Mouse (Mus musculus): ENCODE measurements around the gene Dmac2. TPM values are rescaled to one million over a fixed set of nuclear protein-coding genes. Genes with fewer than 3 reads are reported as not detected.
"Not testable (repeated sequence)": the region's sequence is repeated elsewhere in the genome, so short reads cannot be mapped to it uniquely, and the experiment has no call there.

The Dmac2 gene
- polyA plus RNA-seq (2012; rRNA removed), result 80.2 and 86.2 TPM in 2 replicates

DNA sequence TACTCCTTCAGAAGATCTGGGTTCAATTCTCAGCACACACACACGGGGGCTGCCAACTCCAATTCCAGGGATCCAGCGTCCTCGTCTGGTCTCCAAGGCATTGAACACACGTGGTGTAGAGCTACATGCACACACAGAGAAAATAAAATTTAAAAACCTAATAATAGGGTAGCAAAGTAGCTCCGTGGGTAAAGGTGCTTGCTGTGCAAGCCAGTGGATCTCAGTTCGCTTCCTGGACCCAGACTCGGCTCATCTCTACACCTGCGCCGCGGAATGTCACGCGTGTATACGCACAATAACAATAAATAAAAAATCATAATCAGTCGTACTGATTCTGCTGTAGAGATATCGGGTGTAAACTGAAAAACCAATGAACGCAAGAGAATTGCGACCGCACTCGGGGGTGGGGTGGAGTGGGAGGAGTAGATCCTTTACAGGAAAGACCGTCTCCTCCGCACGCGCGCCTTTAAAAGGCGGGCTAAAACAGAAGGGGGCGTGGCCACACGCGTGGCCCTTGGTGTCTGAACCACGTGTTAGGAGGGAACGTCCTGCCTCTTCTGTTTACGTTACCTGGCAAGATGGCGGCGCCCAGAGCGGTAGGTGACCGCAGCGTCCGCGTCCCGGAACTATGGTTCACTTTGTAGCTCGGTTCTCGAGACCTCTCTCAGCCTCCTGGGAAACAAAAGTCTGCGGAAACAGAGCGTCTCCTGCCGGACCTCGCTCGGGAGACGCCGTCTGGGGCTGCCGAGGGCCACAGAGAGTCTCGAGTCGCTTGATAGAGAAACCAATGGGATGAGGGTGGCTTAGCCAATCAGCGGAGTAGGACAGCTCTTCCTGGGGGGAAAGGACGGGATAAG lies at the start of gene Dmac2:
TSS of gene Dmac2 (plus strand) at position 550 of the 857 bp plus-strand sequence.
- 2% methylated on average over 53 of the region's 53 CpGs for WGBS
- Histone ChIP-seq H3K27ac (ENCODE audit: control insufficient read depth, insufficient read depth, low read length) (no peak within 1 kb of the TSS), H3K4me1 (replicated peaks; ENCODE audit: control insufficient read depth, insufficient read depth, low read length) (peaks cover 2% of the 10 kb centered on the region; the same call in 1 of the 2 replicates), H3K36me3 (ENCODE audit: control insufficient read depth, insufficient read depth, low read length) (no peaks in the 10 kb centered on the region), H3K27me3 (ENCODE audit: control insufficient read depth, insufficient read depth, low read length) (no peaks in the 10 kb centered on the region), H3K4me3 (ENCODE audit: control insufficient read depth, insufficient read depth, low read length) (peak within 1 kb of the TSS; percentile 80)
- TF ChIP-seq CTCF (IDR thresholded peaks at IDR 0.05; ENCODE audit: borderline replicate concordance, control insufficient read depth, extremely low read depth, insufficient read depth, low read length, poor library complexity), result peak; percentile 52; the same call in 1 of the 2 replicates
- TF ChIP-seq POLR2A (IDR thresholded peaks at IDR 0.05; ENCODE audit: control insufficient read depth, extremely low read depth, insufficient read depth, low read length, poor library complexity), result peak; percentile 49; the same call in 1 of the 2 replicates
- DNase-seq, result peak; percentile 94

DNA sequence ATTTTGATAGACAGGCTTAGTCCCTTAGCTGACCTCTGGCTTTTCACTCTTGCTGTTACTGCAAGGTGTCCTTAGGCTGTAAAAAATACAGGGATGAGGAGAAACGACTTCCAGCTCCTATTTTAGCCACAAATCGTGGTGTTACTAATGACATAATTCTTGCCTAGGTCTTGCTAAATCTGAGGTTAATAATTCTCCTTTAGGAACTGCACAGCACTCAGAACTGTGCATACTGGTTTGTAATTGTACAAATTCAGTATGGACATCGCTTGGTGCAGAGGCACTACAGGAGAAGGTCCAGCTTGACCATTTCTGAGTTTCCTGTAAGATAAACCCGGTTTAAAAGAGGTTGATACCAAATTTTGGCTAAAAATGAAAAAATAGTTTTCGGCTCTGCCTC lies 45.4 kb upstream of the Dmac2 start:
- not testable (repeated sequence) for H3K27ac ChIP-seq (ENCODE audit: control insufficient read depth, insufficient read depth, low read length); H3K27me3 ChIP-seq (ENCODE audit: control insufficient read depth, insufficient read depth, low read length); H3K36me3 ChIP-seq (ENCODE audit: control insufficient read depth, insufficient read depth, low read length); H3K4me3 ChIP-seq (ENCODE audit: control insufficient read depth, insufficient read depth, low read length); DNase-seq
- H3K4me1 ChIP-seq (replicated peaks; ENCODE audit: control insufficient read depth, insufficient read depth, low read length), result peaks cover 24% of the 10 kb centered on the region
- 90% methylated on average over 5 of the region's 5 CpGs for WGBS

DNA sequence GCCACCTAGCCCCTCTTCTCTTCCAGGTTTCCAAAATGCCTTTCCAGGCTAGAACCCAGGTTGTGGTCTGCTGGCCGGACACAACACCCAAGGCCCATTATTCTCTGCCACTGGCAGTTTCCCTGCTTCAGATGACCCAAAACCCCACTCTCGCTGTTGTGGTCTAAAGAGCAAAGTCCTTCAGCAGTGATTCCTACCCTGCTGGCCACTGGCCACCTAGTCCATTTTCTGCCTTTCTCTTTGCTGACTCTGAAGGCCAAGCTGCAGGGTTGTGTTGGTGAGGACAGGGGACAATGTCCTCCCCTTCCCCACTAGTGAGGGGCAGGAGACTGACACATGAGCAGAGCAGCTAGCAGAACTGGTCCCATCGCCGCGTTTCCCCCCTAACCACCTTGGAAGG lies 44.1 kb upstream of the Dmac2 start:
- TF ChIP-seq POLR2A (IDR thresholded peaks at IDR 0.05; ENCODE audit: control insufficient read depth, extremely low read depth, insufficient read depth, low read length, poor library complexity) (no peak), CTCF (IDR thresholded peaks at IDR 0.05; ENCODE audit: borderline replicate concordance, control insufficient read depth, extremely low read depth, insufficient read depth, low read length, poor library complexity) (no peak)
- Histone ChIP-seq H3K4me3 (ENCODE audit: control insufficient read depth, insufficient read depth, low read length) (no peak overlapping the region), H3K27me3 (ENCODE audit: control insufficient read depth, insufficient read depth, low read length) (no peaks in the 10 kb centered on the region), H3K27ac (ENCODE audit: control insufficient read depth, insufficient read depth, low read length) (no peak overlapping the region), H3K4me1 (replicated peaks; ENCODE audit: control insufficient read depth, insufficient read depth, low read length) (peaks cover 24% of the 10 kb centered on the region), H3K36me3 (ENCODE audit: control insufficient read depth, insufficient read depth, low read length) (no peaks in the 10 kb centered on the region)
- 91% methylated on average over 5 of the region's 5 CpGs for WGBS
- DNase-seq, result no peak

DNA sequence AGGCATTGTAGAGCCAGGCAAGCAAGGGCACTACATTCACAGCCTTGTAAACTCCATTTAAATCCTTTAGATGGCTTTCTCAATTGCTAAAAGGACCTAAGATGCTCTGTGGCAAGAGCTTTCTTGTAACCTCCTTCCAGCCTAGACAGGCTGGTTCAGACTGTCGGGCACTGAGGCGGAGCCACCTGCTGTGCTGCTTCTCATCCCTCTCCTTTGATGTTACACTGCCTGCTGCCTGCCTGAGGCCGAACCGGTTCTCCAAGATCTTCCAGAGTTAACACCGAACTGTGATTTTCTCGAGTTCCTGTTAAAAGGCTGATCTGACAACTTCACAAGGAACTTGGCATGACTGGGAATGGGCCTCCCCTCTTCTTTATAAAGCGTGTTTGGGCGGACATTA lies 43.3 kb upstream of the Dmac2 start:
- H3K4me1 ChIP-seq (replicated peaks; ENCODE audit: control insufficient read depth, insufficient read depth, low read length), result peaks cover 24% of the 10 kb centered on the region
- peak; percentile 33 for DNase-seq
- TF ChIP-seq POLR2A (IDR thresholded peaks at IDR 0.05; ENCODE audit: control insufficient read depth, extremely low read depth, insufficient read depth, low read length, poor library complexity) (no peak), CTCF (IDR thresholded peaks at IDR 0.05; ENCODE audit: borderline replicate concordance, control insufficient read depth, extremely low read depth, insufficient read depth, low read length, poor library complexity) (no peak)
- 29% methylated on average over 8 of the region's 8 CpGs for WGBS
- H3K4me3 ChIP-seq (ENCODE audit: control insufficient read depth, insufficient read depth, low read length), result no peak overlapping the region
- no peaks in the 10 kb centered on the region for H3K27me3 ChIP-seq (ENCODE audit: control insufficient read depth, insufficient read depth, low read length)
- no peaks in the 10 kb centered on the region for H3K36me3 ChIP-seq (ENCODE audit: control insufficient read depth, insufficient read depth, low read length)
- no peak overlapping the region; the same call in 1 of the 2 replicates for H3K27ac ChIP-seq (ENCODE audit: control insufficient read depth, insufficient read depth, low read length)

DNA sequence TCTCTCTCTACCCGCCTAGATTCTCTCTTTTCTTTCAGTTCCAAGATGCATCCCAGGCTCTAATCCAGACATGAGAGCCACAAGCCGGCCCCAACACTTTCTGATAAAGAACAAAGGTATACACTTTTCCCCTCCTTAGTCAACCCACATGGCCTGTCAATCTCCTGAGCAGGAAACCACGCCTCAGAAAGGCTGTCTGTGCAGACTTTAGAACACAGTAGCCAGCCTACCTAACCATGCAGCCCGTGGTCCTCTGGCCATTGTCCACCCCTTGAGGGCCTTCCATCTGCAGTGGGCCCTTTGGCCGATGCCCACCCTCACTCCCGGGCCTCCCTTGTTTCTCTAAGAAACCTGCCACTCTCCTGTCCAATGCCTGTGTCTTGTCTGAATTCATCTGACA lies 42.9 kb upstream of the Dmac2 start:
- H3K27ac ChIP-seq (ENCODE audit: control insufficient read depth, insufficient read depth, low read length), result peak overlapping the region; percentile 87
- H3K4me1 ChIP-seq (replicated peaks; ENCODE audit: control insufficient read depth, insufficient read depth, low read length), result peaks cover 24% of the 10 kb centered on the region
- not testable (repeated sequence) for H3K36me3 ChIP-seq (ENCODE audit: control insufficient read depth, insufficient read depth, low read length); H3K27me3 ChIP-seq (ENCODE audit: control insufficient read depth, insufficient read depth, low read length); H3K4me3 ChIP-seq (ENCODE audit: control insufficient read depth, insufficient read depth, low read length); DNase-seq
- WGBS, result 39% methylated on average over 6 of the region's 6 CpGs

DNA sequence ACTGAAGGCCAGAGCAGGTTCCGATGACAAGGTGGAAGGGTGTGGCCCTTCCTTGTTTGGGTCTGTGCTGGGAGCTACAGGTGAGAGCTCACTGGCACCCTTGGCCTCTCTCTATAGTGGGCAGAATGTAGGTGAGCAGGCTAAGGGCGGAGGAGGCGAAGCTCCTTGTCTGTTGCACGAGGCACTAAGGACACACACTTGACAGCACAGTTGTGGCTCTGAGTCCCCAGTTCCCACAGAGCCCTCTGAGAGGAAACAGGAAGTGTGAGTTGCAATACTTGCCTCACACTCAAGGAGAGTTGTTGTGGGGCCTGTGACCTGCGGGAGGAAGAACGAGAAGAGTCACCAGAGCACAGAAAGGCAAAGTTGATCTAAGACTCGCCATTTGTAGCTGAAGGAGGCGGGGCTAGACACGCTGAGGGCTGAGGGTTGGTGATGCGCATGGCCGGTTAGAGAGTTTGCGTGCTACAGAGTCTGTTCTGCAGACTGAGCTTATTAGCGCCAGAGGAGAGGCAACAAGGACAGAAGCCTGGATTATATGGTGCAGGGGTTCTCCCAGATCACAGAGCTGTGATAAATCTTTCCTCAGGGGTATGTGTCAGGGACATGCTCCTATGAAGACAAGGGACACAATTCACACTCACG lies 42.3 kb upstream of the Dmac2 start:
- peaks cover 24% of the 10 kb centered on the region for H3K4me1 ChIP-seq (replicated peaks; ENCODE audit: control insufficient read depth, insufficient read depth, low read length)
- DNase-seq, result peak; percentile 27
- H3K27ac ChIP-seq (ENCODE audit: control insufficient read depth, insufficient read depth, low read length), result peak overlapping the region; percentile 87
- not testable (repeated sequence) for H3K27me3 ChIP-seq (ENCODE audit: control insufficient read depth, insufficient read depth, low read length); H3K4me3 ChIP-seq (ENCODE audit: control insufficient read depth, insufficient read depth, low read length); H3K36me3 ChIP-seq (ENCODE audit: control insufficient read depth, insufficient read depth, low read length)
- WGBS, result 55% methylated on average over 14 of the region's 14 CpGs

DNA sequence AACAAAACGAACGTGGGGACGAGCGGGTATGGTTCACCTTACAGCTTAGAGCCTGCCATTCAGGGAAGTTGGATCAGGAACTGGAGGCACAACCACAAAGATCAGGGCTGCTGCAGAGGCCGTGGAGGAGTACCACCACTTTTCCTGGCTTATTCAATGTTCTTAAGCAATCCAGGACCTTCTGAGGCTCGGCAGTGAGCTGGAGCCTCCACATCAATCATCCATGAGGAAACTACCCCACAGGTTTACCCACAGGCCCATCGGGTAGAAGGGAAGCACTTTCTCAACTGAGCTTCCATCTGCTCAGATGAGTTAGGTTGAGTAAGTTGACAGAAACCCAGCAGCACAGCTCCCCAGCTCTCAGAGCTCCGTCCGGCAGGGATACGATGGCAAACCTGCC lies 39.8 kb upstream of the Dmac2 start:
- DNase-seq, result no peak
- Histone ChIP-seq H3K4me3 (ENCODE audit: control insufficient read depth, insufficient read depth, low read length) (no peak overlapping the region), H3K36me3 (ENCODE audit: control insufficient read depth, insufficient read depth, low read length) (no peaks in the 10 kb centered on the region), H3K4me1 (replicated peaks; ENCODE audit: control insufficient read depth, insufficient read depth, low read length) (peaks cover 24% of the 10 kb centered on the region), H3K27me3 (ENCODE audit: control insufficient read depth, insufficient read depth, low read length) (no peaks in the 10 kb centered on the region), H3K27ac (ENCODE audit: control insufficient read depth, insufficient read depth, low read length) (no peak overlapping the region)
- 89% methylated on average over 10 of the region's 10 CpGs for WGBS
- TF ChIP-seq POLR2A (IDR thresholded peaks at IDR 0.05; ENCODE audit: control insufficient read depth, extremely low read depth, insufficient read depth, low read length, poor library complexity), result no peak
- TF ChIP-seq CTCF (IDR thresholded peaks at IDR 0.05; ENCODE audit: borderline replicate concordance, control insufficient read depth, extremely low read depth, insufficient read depth, low read length, poor library complexity), result no peak

Measured in thymus, adult 2 months (tissue).